In genomic region chr15:94722759-94723158, GRCm38 (mm10) we compare ENCODE assay signal across 8 mouse cellular contexts.
DNase-seq lines count a peak whose midpoint lies in the region; ATAC-seq lines count a peak whose summit lies in the region.

No protein-coding gene starts in this region.

- ATAC-seq in forebrain, embryonic 16.5 days: no peak
- ATAC-seq in limb, embryonic 11.5 days (ENCODE audit: insufficient number of reproducible peaks, low FRiP score, low TSS enrichment, low read depth): no peak

- 38% methylated on average over 5 of the region's 5 CpGs for WGBS in forebrain, embryonic 10.5 days
- WGBS in forebrain, embryonic 16.5 days: 27% methylated on average over 5 of the region's 5 CpGs
- 25% methylated on average over 5 of the region's 5 CpGs for WGBS in limb, embryonic 11.5 days

- H3K4me1 ChIP-seq in forebrain, embryonic 10.5 days: peaks cover 8% of the 10 kb centered on the region; the same call in 1 of the 2 replicates
- peaks cover 8% of the 10 kb centered on the region for H3K4me1 ChIP-seq in forebrain, embryonic 16.5 days (replicated peaks; ENCODE audit: control insufficient read depth, insufficient read depth, low read length)
- no peaks in the 10 kb centered on the region for H3K4me1 ChIP-seq in limb, embryonic 11.5 days (ENCODE audit: control insufficient read depth, insufficient read depth, low read length)

- H3K27me3 ChIP-seq in forebrain, embryonic 10.5 days (ENCODE audit: poor library complexity, severe bottlenecking): no peaks in the 10 kb centered on the region
- no peaks in the 10 kb centered on the region for H3K27me3 ChIP-seq in forebrain, embryonic 16.5 days (replicated peaks; ENCODE audit: control insufficient read depth, insufficient read depth, low read length)
- no peaks in the 10 kb centered on the region for H3K27me3 ChIP-seq in limb, embryonic 11.5 days (ENCODE audit: control insufficient read depth, insufficient read depth, low read length)

- no peaks in the 10 kb centered on the region for H3K36me3 ChIP-seq in forebrain, embryonic 10.5 days (replicated peaks)
- H3K36me3 ChIP-seq in forebrain, embryonic 16.5 days (ENCODE audit: control insufficient read depth, insufficient read depth): no peaks in the 10 kb centered on the region
- H3K36me3 ChIP-seq in limb, embryonic 11.5 days (ENCODE audit: control insufficient read depth, insufficient read depth, low read length): no peaks in the 10 kb centered on the region

- no peak overlapping the region for H3K27ac ChIP-seq in forebrain, embryonic 10.5 days
- no peak overlapping the region for H3K27ac ChIP-seq in forebrain, embryonic 16.5 days (ENCODE audit: low read length)
- no peak overlapping the region for H3K27ac ChIP-seq in limb, embryonic 11.5 days (replicated peaks; ENCODE audit: low read depth, low read length)

- no peak overlapping the region for H3K4me3 ChIP-seq in forebrain, embryonic 10.5 days
- no peak overlapping the region for H3K4me3 ChIP-seq in forebrain, embryonic 16.5 days (replicated peaks; ENCODE audit: low read length)
- no peak overlapping the region for H3K4me3 ChIP-seq in limb, embryonic 11.5 days (ENCODE audit: low read depth, low read length)

- peak; percentile 48 for DNase-seq in forebrain, embryonic 10.5 days (ENCODE audit: extremely low spot score, low spot score)
- DNase-seq in thymus, postnatal 25 days: peak; percentile 1
- no peak for DNase-seq in thymus, adult 18-20 months
- peak; percentile 53 for DNase-seq in embryo, embryonic 10 days (ENCODE audit: low spot score)
- DNase-seq in kidney, adult 9 months: peak; percentile 60
- peak; percentile 81 for DNase-seq in limb, embryonic 11.5 days (ENCODE audit: low spot score)
- DNase-seq in telencephalon, adult 2 months (ENCODE audit: low read depth, low spot score): peak; percentile 67

- H3K9ac ChIP-seq in forebrain, embryonic 16.5 days (replicated peaks; ENCODE audit: low read depth, low read length): no peak overlapping the region
- no peak overlapping the region for H3K9ac ChIP-seq in limb, embryonic 11.5 days (ENCODE audit: low read length)

- no peaks in the 10 kb centered on the region for H3K9me3 ChIP-seq in forebrain, embryonic 10.5 days
- H3K9me3 ChIP-seq in forebrain, embryonic 16.5 days (ENCODE audit: control insufficient read depth, low read length): no peaks in the 10 kb centered on the region
- no peaks in the 10 kb centered on the region for H3K9me3 ChIP-seq in limb, embryonic 11.5 days (ENCODE audit: control insufficient read depth, low read length)

- no peak overlapping the region for H3K4me2 ChIP-seq in forebrain, embryonic 16.5 days (ENCODE audit: low read length)
- no peak overlapping the region for H3K4me2 ChIP-seq in limb, embryonic 11.5 days (ENCODE audit: low read depth, severe bottlenecking)

Comparison
In these comparisons a context has a peak if more than half of its experiments do, and no peak if none do; other contexts are left out.
1. DNase-seq: peak in forebrain, embryonic 10.5 days (single experiment), thymus, postnatal 25 days (single experiment), embryo, embryonic 10 days (single experiment), kidney, adult 9 months (single experiment), limb, embryonic 11.5 days (single experiment) and telencephalon, adult 2 months (single experiment); none in thymus, adult 18-20 months (0 of 2).